Comparison of ENCODE assay signal across 8 mouse cellular contexts in the genomic region with DNA sequence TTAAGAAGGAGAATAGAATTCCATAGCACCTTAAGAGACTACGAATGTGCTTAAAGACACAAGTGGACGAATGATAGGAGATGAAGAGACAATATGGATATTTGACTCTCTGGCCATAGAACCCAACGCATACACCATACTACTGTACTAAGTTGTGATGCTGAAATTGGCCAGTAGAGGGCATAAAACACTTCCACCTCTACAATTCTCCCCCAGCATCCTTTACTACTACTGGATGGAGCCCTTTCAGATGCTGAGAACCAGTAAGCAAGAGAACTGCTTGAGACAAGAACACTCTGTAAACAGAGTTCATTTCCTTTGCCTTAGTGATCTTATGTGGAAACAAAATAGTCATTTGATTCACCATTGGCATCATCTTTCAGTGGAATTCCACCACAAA.
DNase-seq lines count a peak whose midpoint lies in the region; ATAC-seq and TF ChIP-seq lines count a peak whose summit lies in the region.

No protein-coding gene starts in this region.

- peak; percentile 59 for TF ChIP-seq CTCF in liver, postnatal 0 days (IDR thresholded peaks at IDR 0.05; ENCODE audit: low read depth)

- no peaks in the 10 kb centered on the region for H3K9me3 ChIP-seq in forebrain, embryonic 14.5 days (replicated peaks; ENCODE audit: control insufficient read depth, low read length)
- H3K9me3 ChIP-seq in forebrain, embryonic 12.5 days, result no peaks in the 10 kb centered on the region
- no peaks in the 10 kb centered on the region for H3K9me3 ChIP-seq in liver, postnatal 0 days (ENCODE audit: low read length)

- no peak overlapping the region for H3K9ac ChIP-seq in forebrain, embryonic 14.5 days (ENCODE audit: low read length)
- no peak overlapping the region for H3K9ac ChIP-seq in forebrain, embryonic 12.5 days
- H3K9ac ChIP-seq in liver, postnatal 0 days (replicated peaks), result no peak overlapping the region

- H3K4me3 ChIP-seq in forebrain, embryonic 14.5 days (ENCODE audit: low read depth, low read length), result no peak overlapping the region
- H3K4me3 ChIP-seq in forebrain, embryonic 12.5 days (replicated peaks), result no peak overlapping the region
- H3K4me3 ChIP-seq in liver, postnatal 0 days (ENCODE audit: low read depth, low read length), result no peak overlapping the region

- WGBS in forebrain, embryonic 14.5 days, result 58% methylated on average over 3 of the region's 3 CpGs
- WGBS in forebrain, embryonic 12.5 days, result 48% methylated on average over 3 of the region's 3 CpGs
- WGBS in liver, postnatal 0 days (ENCODE audit: insufficient replicate concordance), result 47% methylated on average over 3 of the region's 3 CpGs

- H3K4me1 ChIP-seq in forebrain, embryonic 14.5 days (ENCODE audit: control insufficient read depth, insufficient read depth, low read length), result no peaks in the 10 kb centered on the region
- H3K4me1 ChIP-seq in forebrain, embryonic 12.5 days, result no peaks in the 10 kb centered on the region
- no peaks in the 10 kb centered on the region for H3K4me1 ChIP-seq in liver, postnatal 0 days (ENCODE audit: insufficient read depth)

- no peaks in the 10 kb centered on the region for H3K27me3 ChIP-seq in forebrain, embryonic 14.5 days (replicated peaks; ENCODE audit: control insufficient read depth, insufficient read depth, low read length)
- no peaks in the 10 kb centered on the region for H3K27me3 ChIP-seq in forebrain, embryonic 12.5 days
- no peaks in the 10 kb centered on the region for H3K27me3 ChIP-seq in liver, postnatal 0 days (ENCODE audit: insufficient read depth, low read length)

- ATAC-seq in forebrain, embryonic 14.5 days, result no peak
- ATAC-seq in forebrain, embryonic 12.5 days (ENCODE audit: low FRiP score), result no peak
- ATAC-seq in liver, postnatal 0 days, result no peak
- ATAC-seq in erythroblast, adult 5-6 weeks (replicated peaks; ENCODE audit: low FRiP score, poor library complexity, severe bottlenecking), result no peak

- H3K36me3 ChIP-seq in forebrain, embryonic 14.5 days (ENCODE audit: control insufficient read depth, insufficient read depth, low read length), result no peaks in the 10 kb centered on the region
- no peaks in the 10 kb centered on the region for H3K36me3 ChIP-seq in forebrain, embryonic 12.5 days (replicated peaks)
- no peaks in the 10 kb centered on the region for H3K36me3 ChIP-seq in liver, postnatal 0 days (replicated peaks; ENCODE audit: insufficient read depth, low read length)

- H3K4me2 ChIP-seq in forebrain, embryonic 14.5 days (ENCODE audit: low read length), result no peak overlapping the region
- no peak overlapping the region for H3K4me2 ChIP-seq in forebrain, embryonic 12.5 days
- H3K4me2 ChIP-seq in liver, postnatal 0 days (ENCODE audit: low read depth, low read length), result no peak overlapping the region

- DNase-seq in forebrain, embryonic 14.5 days (ENCODE audit: low spot score), result peak; percentile 52
- no peak for DNase-seq in liver, postnatal 0 days
- no peak for DNase-seq in liver
- DNase-seq in cerebellum, adult 8-10 months, result peak; percentile 20
- peak; percentile 52 for DNase-seq in mesoderm, embryonic 11.5 days (ENCODE audit: low read depth, low spot score)
- no peak for DNase-seq in frontal cortex, postnatal 10 days (ENCODE audit: low spot score in 2 of 2)

- no peak overlapping the region for H3K27ac ChIP-seq in forebrain, embryonic 14.5 days (ENCODE audit: low read depth, low read length)
- H3K27ac ChIP-seq in forebrain, embryonic 12.5 days, result no peak overlapping the region
- no peak overlapping the region for H3K27ac ChIP-seq in liver, postnatal 0 days (ENCODE audit: low read depth)

- TF ChIP-seq EP300 in liver, postnatal 0 days (IDR thresholded peaks at IDR 0.05; ENCODE audit: low read depth), result no peak

Comparison
In these comparisons a context has a peak if more than half of its experiments do, and no peak if none do; other contexts are left out.
1. DNase-seq: peak in forebrain, embryonic 14.5 days (single experiment), cerebellum, adult 8-10 months (single experiment) and mesoderm, embryonic 11.5 days (single experiment); none in liver, postnatal 0 days (single experiment), liver (single experiment) and frontal cortex, postnatal 10 days (0 of 2).